Mouse (Mus musculus) embryonic facial prominence, embryonic 15.5 days (tissue): ENCODE measurements at regions not wholly inside any gene's neighbourhood (a gene's known extent, or its start where the extent isn't known, plus 50 kb on each side); places are given as distances from the start of the nearest gene placed in this dataset.

Source experiments
- ATAC-seq: fragments of 200-750 bp; cut with Nextera tagmentation; 2 replicates; pipeline ENCODE4 v1.8.0; 2017; ENCODE audit warnings: low read depth, moderate TSS enrichment; ENCODE audit not compliant: insufficient number of reproducible peaks, low FRiP score, low TSS enrichment
- H3K27ac ChIP-seq: fragments of 300-500 bp; sonication (generic); replicated peaks from 2 replicates; pipeline ENCODE4 v1.5.1; 2015; ENCODE audit warnings: mild to moderate bottlenecking, inconsistent platforms
- H3K27me3 ChIP-seq: fragments of 300-500 bp; sonication (generic); 2 replicates; pipeline ENCODE4 v1.6.1; 2015; ENCODE audit warnings: inconsistent platforms
- H3K36me3 ChIP-seq: fragments of 300-500 bp; sonication (generic); 2 replicates; pipeline ENCODE4 v1.6.1; 2015; ENCODE audit warnings: mild to moderate bottlenecking, inconsistent platforms
- H3K4me1 ChIP-seq: fragments of 300-500 bp; sonication (generic); 2 replicates; pipeline ENCODE4 v1.6.1; 2015; ENCODE audit warnings: inconsistent platforms
- H3K4me2 ChIP-seq: fragments of 300-500 bp; sonication (generic); replicated peaks from 2 replicates; pipeline ENCODE4 v1.6.1; 2015; ENCODE audit warnings: mild to moderate bottlenecking, inconsistent platforms
- H3K4me3 ChIP-seq: fragments of 300-500 bp; sonication (generic); replicated peaks from 2 replicates; pipeline ENCODE4 v1.5.1; 2015; ENCODE audit warnings: mild to moderate bottlenecking, inconsistent platforms
- H3K9ac ChIP-seq: fragments of 300-500 bp; sonication (generic); 2 replicates; pipeline ENCODE4 v1.6.1; 2015; ENCODE audit warnings: inconsistent platforms
- H3K9me3 ChIP-seq: fragments of 300-500 bp; sonication (generic); replicated peaks from 2 replicates; pipeline ENCODE4 v1.6.1; 2016; ENCODE audit warnings: inconsistent platforms
- WGBS: fragments of 180-500 bp; shearing (Covaris S2); methylation state at CpG from one replicate; pipeline ENCODE4 v1.1.7; 2015; 5-methylcytosine and 5-hydroxymethylcytosine counted together

GRCm38 (mm10) chr4:12287079-12287686 is 115.4 kb upstream of the Fam92a start:
- H3K4me2 ChIP-seq, result no peak overlapping the region
- H3K9ac ChIP-seq, result no peak overlapping the region
- H3K27me3 ChIP-seq, result no peaks in the 10 kb centered on the region
- no peak overlapping the region for H3K4me3 ChIP-seq
- WGBS, result 58% methylated on average over 4 of the region's 4 CpGs
- no peak for ATAC-seq
- no peaks in the 10 kb centered on the region for H3K36me3 ChIP-seq
- no peaks in the 10 kb centered on the region for H3K9me3 ChIP-seq
- no peak overlapping the region for H3K27ac ChIP-seq
- H3K4me1 ChIP-seq, result no peaks in the 10 kb centered on the region

- WGBS, result 73% methylated on average over 1 of the region's 1 CpGs
- no peaks in the 10 kb centered on the region for H3K9me3 ChIP-seq
- no peak for ATAC-seq
Measured at GRCm38 (mm10) chr4:12286391-12286790, 114.6 kb upstream of the Fam92a start.

GRCm38 (mm10) chr4:12285983-12286382 is 114.2 kb upstream of the Fam92a start:
- no peaks in the 10 kb centered on the region for H3K27me3 ChIP-seq

More at GRCm38 (mm10) chr4:12286391-12286790, 114.6 kb upstream of the Fam92a start:
- Histone ChIP-seq H3K4me1 (no peaks in the 10 kb centered on the region), H3K36me3 (no peaks in the 10 kb centered on the region), H3K27ac (no peak overlapping the region), H3K9ac (no peak overlapping the region), H3K4me3 (no peak overlapping the region), H3K4me2 (no peak overlapping the region), H3K27me3 (no peaks in the 10 kb centered on the region)

GRCm38 (mm10) chr4:12277949-12278348 is 106.1 kb upstream of the Fam92a start:
- Histone ChIP-seq H3K4me3 (no peak overlapping the region), H3K9me3 (no peaks in the 10 kb centered on the region), H3K4me2 (no peak overlapping the region), H3K27me3 (no peaks in the 10 kb centered on the region), H3K4me1 (no peaks in the 10 kb centered on the region), H3K36me3 (no peaks in the 10 kb centered on the region), H3K27ac (no peak overlapping the region), H3K9ac (no peak overlapping the region)
- ATAC-seq, result no peak
- 70% methylated on average over 3 of the region's 3 CpGs for WGBS

More at GRCm38 (mm10) chr4:12285983-12286382, 114.2 kb upstream of the Fam92a start:
- Histone ChIP-seq H3K27ac (no peak overlapping the region), H3K9ac (no peak overlapping the region), H3K36me3 (no peaks in the 10 kb centered on the region), H3K4me3 (no peak overlapping the region), H3K4me2 (no peak overlapping the region), H3K9me3 (no peaks in the 10 kb centered on the region), H3K4me1 (no peaks in the 10 kb centered on the region)
- ATAC-seq, result no peak

GRCm38 (mm10) chr4:12273369-12273768 is 101.6 kb upstream of the Fam92a start:
- Histone ChIP-seq H3K4me1 (no peaks in the 10 kb centered on the region), H3K9ac (no peak overlapping the region), H3K36me3 (no peaks in the 10 kb centered on the region), H3K27me3 (no peaks in the 10 kb centered on the region), H3K27ac (no peak overlapping the region), H3K4me2 (no peak overlapping the region), H3K9me3 (no peaks in the 10 kb centered on the region), H3K4me3 (no peak overlapping the region)
- WGBS, result 73% methylated on average over 6 of the region's 6 CpGs
- no peak for ATAC-seq

GRCm38 (mm10) chr4:12272914-12273313 is 101.1 kb upstream of the Fam92a start:
- Histone ChIP-seq H3K9ac (no peak overlapping the region), H3K27ac (no peak overlapping the region), H3K9me3 (no peaks in the 10 kb centered on the region), H3K4me3 (no peak overlapping the region), H3K4me2 (no peak overlapping the region), H3K4me1 (no peaks in the 10 kb centered on the region), H3K36me3 (no peaks in the 10 kb centered on the region), H3K27me3 (no peaks in the 10 kb centered on the region)
- 64% methylated on average over 6 of the region's 6 CpGs for WGBS
- no peak for ATAC-seq

- Histone ChIP-seq H3K27ac (no peak overlapping the region), H3K4me2 (no peak overlapping the region), H3K4me1 (no peaks in the 10 kb centered on the region), H3K9ac (no peak overlapping the region), H3K36me3 (no peaks in the 10 kb centered on the region), H3K9me3 (no peaks in the 10 kb centered on the region), H3K4me3 (no peak overlapping the region), H3K27me3 (no peaks in the 10 kb centered on the region)
- ATAC-seq, result no peak
- 73% methylated on average over 6 of the region's 6 CpGs for WGBS
Measured at GRCm38 (mm10) chr4:12272378-12272777, 100.6 kb upstream of the Fam92a start.

- H3K9ac ChIP-seq, result no peak overlapping the region
- no peaks in the 10 kb centered on the region for H3K27me3 ChIP-seq
- H3K4me3 ChIP-seq, result no peak overlapping the region
- ATAC-seq, result no peak
- no peak overlapping the region for H3K4me2 ChIP-seq
- no peaks in the 10 kb centered on the region for H3K4me1 ChIP-seq
- no peaks in the 10 kb centered on the region for H3K36me3 ChIP-seq
- no peak overlapping the region for H3K27ac ChIP-seq
- no peaks in the 10 kb centered on the region for H3K9me3 ChIP-seq
Measured at GRCm38 (mm10) chr4:12263746-12264145, 91.9 kb upstream of the Fam92a start.

GRCm38 (mm10) chr4:12263197-12263596 is 91.4 kb upstream of the Fam92a start:
- ATAC-seq, result no peak
- Histone ChIP-seq H3K27me3 (no peaks in the 10 kb centered on the region), H3K27ac (no peak overlapping the region), H3K36me3 (no peaks in the 10 kb centered on the region), H3K4me2 (no peak overlapping the region), H3K9ac (no peak overlapping the region), H3K4me1 (no peaks in the 10 kb centered on the region), H3K4me3 (no peak overlapping the region), H3K9me3 (no peaks in the 10 kb centered on the region)
- WGBS, result 84% methylated on average over 10 of the region's 10 CpGs

GRCm38 (mm10) chr4:12247994-12248393 is 76.2 kb upstream of the Fam92a start:
- Histone ChIP-seq H3K9ac (no peak overlapping the region), H3K4me1 (no peaks in the 10 kb centered on the region), H3K36me3 (no peaks in the 10 kb centered on the region), H3K9me3 (no peaks in the 10 kb centered on the region), H3K27me3 (no peaks in the 10 kb centered on the region), H3K4me2 (no peak overlapping the region), H3K27ac (no peak overlapping the region), H3K4me3 (no peak overlapping the region)
- no peak for ATAC-seq

- H3K36me3 ChIP-seq, result no peaks in the 10 kb centered on the region
- no peak overlapping the region for H3K4me3 ChIP-seq
- no peak overlapping the region for H3K9ac ChIP-seq
- H3K4me1 ChIP-seq, result no peaks in the 10 kb centered on the region
- H3K4me2 ChIP-seq, result no peak overlapping the region
- no peaks in the 10 kb centered on the region for H3K9me3 ChIP-seq
- ATAC-seq, result no peak
- WGBS, result 78% methylated on average over 4 of the region's 4 CpGs
- no peak overlapping the region for H3K27ac ChIP-seq
- H3K27me3 ChIP-seq, result no peaks in the 10 kb centered on the region
Measured at GRCm38 (mm10) chr4:12246595-12246994, 74.8 kb upstream of the Fam92a start.

GRCm38 (mm10) chr4:12240941-12241571 is 69.2 kb upstream of the Fam92a start:
- H3K4me1 ChIP-seq, result 0 out of 2 replicates have a peak, but pooled peaks cover 4% of the 10 kb centered on the region
- H3K4me2 ChIP-seq, result peak overlapping the region; percentile 42
- H3K9ac ChIP-seq, result no peak overlapping the region
- H3K36me3 ChIP-seq, result no peaks in the 10 kb centered on the region
- no peak overlapping the region for H3K27ac ChIP-seq
- 0 out of 2 replicates have a peak, but pooled peaks cover 4% of the 10 kb centered on the region for H3K27me3 ChIP-seq
- ATAC-seq, result no peak
- no peaks in the 10 kb centered on the region for H3K9me3 ChIP-seq
- H3K4me3 ChIP-seq, result peak overlapping the region; percentile 27
- 2% methylated on average over 12 of the region's 12 CpGs for WGBS
